Mouse (Mus musculus): ENCODE results near the gene Ptpn18.

GRCm38 (mm10) chr1:34513068-34513467, 53.5 kb downstream of the Ptpn18 start:
- TF ChIP-seq CTCF (IDR thresholded peaks at IDR 0.05; ENCODE audit: extremely low read depth, insufficient read depth, insufficient read length, insufficient replicate concordance) (no peak), POLR2A (IDR thresholded peaks at IDR 0.05; ENCODE audit: low read depth, low read length) (no peak)
